Mouse (Mus musculus) embryonic facial prominence, embryonic 11.5 days (tissue): ENCODE data around the gene Bmp7. TPM values are rescaled to one million over a fixed set of nuclear protein-coding genes. Genes with fewer than 3 reads are reported as not detected.

Experiments
- ATAC-seq: fragments of 200-750 bp; cut with Nextera tagmentation; replicated peaks from 2 replicates; pipeline ENCODE4 v1.8.0; 2017; ENCODE audit warnings: low read depth; ENCODE audit not compliant: insufficient number of reproducible peaks, low FRiP score, low TSS enrichment
- DNase-seq: peaks from one replicate; pipeline ENCODE4 v3.0.0-alpha.2; 2015; ENCODE audit warnings: low spot score
- H3K27ac ChIP-seq: fragments of 300-500 bp; sonication (generic); replicated peaks from 2 replicates; pipeline ENCODE4 v1.5.1; 2014; ENCODE audit warnings: mild to moderate bottlenecking, low read depth, low read length, control low read depth
- H3K27me3 ChIP-seq: fragments of 300-500 bp; sonication (generic); 2 replicates; pipeline ENCODE4 v1.6.1; 2014; ENCODE audit warnings: mild to moderate bottlenecking, low read length, moderate library complexity, mixed read lengths; ENCODE audit not compliant: control insufficient read depth, insufficient read depth
- H3K36me3 ChIP-seq: fragments of 300-500 bp; sonication (generic); replicated peaks from 2 replicates; pipeline ENCODE4 v1.6.1; 2014; ENCODE audit warnings: low read depth, mild to moderate bottlenecking, low read length, moderate library complexity, mixed read lengths; ENCODE audit not compliant: control insufficient read depth, insufficient read depth
- H3K4me1 ChIP-seq: fragments of 300-500 bp; sonication (generic); 2 replicates; pipeline ENCODE4 v1.6.1; 2014; ENCODE audit warnings: low read length, mixed read lengths; ENCODE audit not compliant: control insufficient read depth, insufficient read depth
- H3K4me2 ChIP-seq: fragments of 300-500 bp; sonication (generic); 2 replicates; pipeline ENCODE4 v1.6.1; 2014; ENCODE audit warnings: low read depth, mild to moderate bottlenecking, control low read depth, low read length, moderate library complexity
- H3K4me3 ChIP-seq: fragments of 300-500 bp; sonication (generic); 2 replicates; pipeline ENCODE4 v1.5.1; 2014; ENCODE audit warnings: low read depth, low read length, control low read depth
- H3K9ac ChIP-seq: fragments of 300-500 bp; sonication (generic); replicated peaks from 2 replicates; pipeline ENCODE4 v1.6.1; 2014; ENCODE audit warnings: mild to moderate bottlenecking, control low read depth, low read length
- H3K9me3 ChIP-seq: fragments of 300-500 bp; sonication (generic); replicated peaks from 2 replicates; pipeline ENCODE4 v1.6.1; 2016; ENCODE audit warnings: mild to moderate bottlenecking, low read length, inconsistent platforms, mixed read lengths; ENCODE audit not compliant: control insufficient read depth
- WGBS: fragments of 180-500 bp; shearing (Covaris S2); extraction: QIAGEN DNeasy Blood & Tissue Kit; methylation state at CpG from one replicate; pipeline ENCODE4 v1.1.7; 2014; 5-methylcytosine and 5-hydroxymethylcytosine counted together
- microRNA-seq: library from miRNA; unstranded; fragments of <30 nt; microRNA quantifications from one replicate; pipeline ENCODE4, GENCODE M21; 2016; ENCODE audit warnings: borderline number of aligned reads
- polyA plus RNA-seq: library from polyadenylated mRNA; unstranded; fragments of >200 nt; fragmentation: Nextera tagmentation; extraction: Ambion mirVana; gene quantifications from 2 replicates; pipeline ENCODE4 v1.2.1, GENCODE M21; 2014

Gene Bmp7
- polyA plus RNA-seq, 1 experiment from 2014 or later: 26.2 TPM

DNA sequence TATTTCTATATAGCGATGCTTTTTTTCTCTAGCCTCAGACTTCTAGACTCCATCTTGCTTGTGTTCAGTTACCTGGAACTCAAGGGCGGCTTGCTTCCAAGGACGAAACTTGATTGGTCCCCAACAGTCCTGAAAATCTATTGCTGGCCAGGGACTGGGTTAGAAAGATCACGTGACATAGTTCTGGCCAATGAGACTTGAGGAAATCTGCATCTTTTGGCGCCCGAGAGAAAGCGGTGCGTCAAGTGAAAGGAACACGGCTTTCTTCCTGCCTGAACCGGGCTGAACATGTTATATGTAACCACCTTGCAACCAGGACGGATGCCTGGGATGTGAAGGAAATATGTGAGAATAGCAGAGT lies 114.4 kb downstream of the Bmp7 start:
- no peak for DNase-seq
- Histone ChIP-seq H3K27me3 (no peaks in the 10 kb centered on the region), H3K9ac (no peak overlapping the region), H3K27ac (no peak overlapping the region), H3K4me3 (no peak overlapping the region), H3K9me3 (no peaks in the 10 kb centered on the region), H3K4me2 (no peak overlapping the region), H3K4me1 (peaks cover 2% of the 10 kb centered on the region; the same call in 1 of the 2 replicates), H3K36me3 (no peaks in the 10 kb centered on the region)
- WGBS: 89% methylated on average over 11 of the region's 11 CpGs
- no peak for ATAC-seq

DNA sequence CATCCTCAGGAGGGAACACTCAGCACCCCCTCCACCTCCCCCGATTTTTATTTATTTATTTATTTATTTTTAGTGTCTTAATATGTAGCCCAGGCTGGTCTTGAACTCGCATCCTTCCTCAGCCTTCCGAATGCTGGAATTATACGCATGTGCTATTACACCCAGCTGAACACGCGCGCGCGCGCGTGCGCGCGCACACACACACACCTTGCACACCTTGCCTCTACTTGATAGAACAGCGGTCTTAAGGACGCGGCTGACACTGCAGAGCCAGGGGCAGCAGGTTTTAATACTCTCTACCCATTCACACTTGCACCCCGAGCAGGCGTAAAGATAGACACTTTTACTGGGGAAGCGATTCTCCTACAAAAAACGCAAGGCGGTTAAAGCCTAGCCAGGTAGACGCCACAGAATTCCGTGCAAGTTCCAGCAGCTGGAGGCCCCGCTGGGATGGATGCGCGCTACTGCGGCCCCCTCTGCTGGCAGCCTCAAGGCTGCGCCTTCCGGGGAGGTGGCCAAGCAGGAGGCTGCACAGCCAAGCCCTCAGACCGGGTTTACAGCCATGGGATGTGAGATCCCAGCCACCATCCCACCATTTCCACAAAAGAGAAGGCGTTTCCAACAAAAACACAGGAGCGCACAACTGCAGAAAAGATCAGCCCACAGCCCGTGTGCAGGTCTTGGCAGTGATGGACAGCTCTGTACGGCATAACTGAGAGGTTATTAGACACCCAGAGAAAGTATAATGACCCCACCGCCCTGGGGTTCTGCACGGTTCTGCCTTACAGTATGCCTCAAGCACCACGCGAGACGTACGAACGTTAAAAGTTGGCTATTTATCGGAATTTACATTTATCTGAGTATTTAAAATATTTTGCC lies 115.0 kb downstream of the Bmp7 start:
- ATAC-seq (peak; percentile 57; the same call in 1 of the 2 replicates), DNase-seq (peak; percentile 85)
- Histone ChIP-seq H3K27me3 (no peaks in the 10 kb centered on the region), H3K9me3 (no peaks in the 10 kb centered on the region), H3K4me2 (peak overlapping the region; percentile 39), H3K4me1 (peaks cover 2% of the 10 kb centered on the region; the same call in 1 of the 2 replicates), H3K36me3 (no peaks in the 10 kb centered on the region), H3K4me3 (no peak overlapping the region), H3K27ac (no peak overlapping the region), H3K9ac (no peak overlapping the region)
- 16% methylated on average over 43 of the region's 43 CpGs for WGBS

DNA sequence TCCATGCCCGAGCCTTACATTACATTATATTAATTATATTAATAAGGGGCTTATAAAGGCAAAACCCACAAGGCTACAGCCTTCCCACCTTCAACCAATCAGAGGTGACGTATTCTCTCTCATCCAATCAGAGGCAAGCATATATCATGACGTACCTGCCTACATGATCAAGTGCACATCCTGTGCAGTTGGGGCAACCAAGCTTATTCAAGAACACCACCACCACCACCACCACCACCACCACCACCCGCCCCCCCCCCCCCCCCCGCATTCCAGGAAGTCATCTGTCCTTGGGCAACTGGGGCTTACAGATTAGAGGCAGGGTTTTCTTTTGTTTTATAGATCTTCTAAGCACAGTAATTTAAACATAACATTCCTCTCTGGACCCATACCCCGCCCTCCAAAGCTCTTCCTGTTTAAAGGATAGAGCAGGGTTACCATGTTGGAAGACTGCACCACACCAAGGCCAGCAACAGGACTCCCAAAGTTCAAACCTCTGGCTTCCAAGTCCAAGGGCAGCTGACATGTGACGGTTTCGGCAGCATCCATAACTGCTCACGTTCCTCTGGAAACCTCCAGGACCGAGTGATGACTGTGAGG lies 121.4 kb downstream of the Bmp7 start:
- Histone ChIP-seq H3K4me2 (no peak overlapping the region), H3K4me1 (no peaks in the 10 kb centered on the region), H3K27ac (no peak overlapping the region), H3K9ac (no peak overlapping the region), H3K9me3 (no peaks in the 10 kb centered on the region), H3K27me3 (no peaks in the 10 kb centered on the region), H3K4me3 (no peak overlapping the region), H3K36me3 (no peaks in the 10 kb centered on the region)
- 75% methylated on average over 9 of the region's 10 CpGs for WGBS
- DNase-seq (no peak), ATAC-seq (no peak)

Small RNAs within 50 kb of the gene (microRNA-seq; reads per million reads assigned to microRNA genes)
- gene Gm22773: not detected

Other genes with a start within 250 kb of the Bmp7 start
- 0.94 and 1.4 TPM in 2 replicates for gene Spo11, start 37.4 kb upstream of the Bmp7 start, polyA plus RNA-seq
- gene Rae1, start 59.8 kb upstream of the Bmp7 start, polyA plus RNA-seq: 155 and 158 TPM in 2 replicates
- 46.6 and 56.5 TPM in 2 replicates for gene Rbm38, start 80.2 kb upstream of the Bmp7 start, polyA plus RNA-seq
- not detected in 2 replicates for gene Ctcfl, start 179.2 kb upstream of the Bmp7 start, polyA plus RNA-seq
- not detected in 2 replicates for gene Pck1, start 212.7 kb upstream of the Bmp7 start, polyA plus RNA-seq